Mouse (Mus musculus) lung, postnatal 0 days (tissue): ENCODE measurements around the gene Gcsh. TPM values are rescaled to one million over a fixed set of nuclear protein-coding genes. Genes with fewer than 3 reads are reported as not detected.

ENCODE experiments used
- ATAC-seq: fragments of 200-750 bp; cut with Nextera tagmentation; 2 replicates; pipeline ENCODE4 v1.8.0; 2017; ENCODE audit warnings: moderate library complexity
- DNase-seq: peaks from one replicate; pipeline ENCODE4 v3.0.0-alpha.2; 2016; ENCODE audit warnings: low spot score
- H3K27ac ChIP-seq: fragments of 300-500 bp; sonication (generic); 2 replicates; pipeline ENCODE4 v1.5.1; 2014; ENCODE audit warnings: antibody characterized with exemption, mild to moderate bottlenecking, low read length, mixed read lengths
- H3K27me3 ChIP-seq: fragments of 300-500 bp; sonication (generic); replicated peaks from 2 replicates; pipeline ENCODE4 v1.6.1; 2014; ENCODE audit warnings: low read length, mixed read lengths; ENCODE audit not compliant: insufficient read depth
- H3K36me3 ChIP-seq: fragments of 300-500 bp; sonication (generic); 2 replicates; pipeline ENCODE4 v1.6.1; 2014; ENCODE audit warnings: low read length, mixed read lengths; ENCODE audit not compliant: insufficient read depth
- H3K4me1 ChIP-seq: fragments of 300-500 bp; sonication (generic); 2 replicates; pipeline ENCODE4 v1.6.1; 2014; ENCODE audit warnings: antibody characterized with exemption, low read depth, low read length, mixed read lengths; ENCODE audit not compliant: insufficient read depth
- H3K4me2 ChIP-seq: fragments of 300-500 bp; sonication (generic); replicated peaks from 2 replicates; pipeline ENCODE4 v1.6.1; 2014; ENCODE audit warnings: low read depth, mild to moderate bottlenecking, low read length, moderate library complexity, mixed read lengths
- H3K4me3 ChIP-seq: fragments of 300-500 bp; sonication (generic); 2 replicates; pipeline ENCODE4 v1.5.1; 2014; ENCODE audit warnings: low read depth, low read length
- H3K9ac ChIP-seq: fragments of 300-500 bp; sonication (generic); replicated peaks from 2 replicates; pipeline ENCODE4 v1.6.1; 2014; ENCODE audit warnings: low read depth, mild to moderate bottlenecking
- H3K9me3 ChIP-seq: fragments of 300-500 bp; sonication (generic); 2 replicates; pipeline ENCODE4 v1.6.1; 2016; ENCODE audit warnings: low read length, mixed read lengths
- CTCF ChIP-seq: IDR thresholded peaks from 2 replicates; pipeline ENCODE4 v1.5.1; 2016; ENCODE audit warnings: antibody characterized with exemption, mild to moderate bottlenecking
- EP300 ChIP-seq: IDR thresholded peaks from 2 replicates; pipeline ENCODE4 v1.6.1; 2016; ENCODE audit warnings: antibody characterized with exemption, mild to moderate bottlenecking, control low read depth
- WGBS: fragments of 180-500 bp; shearing (Covaris S2); extraction: QIAGEN DNeasy Blood & Tissue Kit; methylation state at CpG from one replicate; pipeline ENCODE4 v1.1.7; 2014; 5-methylcytosine and 5-hydroxymethylcytosine counted together
- polyA plus RNA-seq: library from polyadenylated mRNA; unstranded; fragments of >200 nt; fragmentation: Nextera tagmentation; extraction: Ambion mirVana; gene quantifications from 2 replicates; pipeline ENCODE4 v1.2.1, GENCODE M21; 2015

Gene Gcsh
- polyA plus RNA-seq = 40.1 and 47.2 TPM in 2 replicates

GRCm38 (mm10) chr8:116993095-116993867 is at the start of gene Gcsh:
Gcsh (minus strand) TSS chr8:116993537.
- Histone ChIP-seq H3K9me3 (no peaks in the 10 kb centered on the region), H3K4me2 (peak within 1 kb of the TSS; percentile 90), H3K4me3 (peak within 1 kb of the TSS; percentile 46), H3K36me3 (no peaks in the 10 kb centered on the region), H3K4me1 (0 out of 2 replicates have a peak, but pooled peaks cover 3% of the 10 kb centered on the region), H3K27ac (peak within 1 kb of the TSS; percentile 33), H3K27me3 (no peaks in the 10 kb centered on the region), H3K9ac (peak within 1 kb of the TSS; percentile 37)
- no peak for TF ChIP-seq CTCF
- TF ChIP-seq EP300 = no peak
- ATAC-seq = peak; percentile 100
- DNase-seq = peak; percentile 99
- WGBS = under 1% methylated on average over 55 of the region's 56 CpGs

DNA sequence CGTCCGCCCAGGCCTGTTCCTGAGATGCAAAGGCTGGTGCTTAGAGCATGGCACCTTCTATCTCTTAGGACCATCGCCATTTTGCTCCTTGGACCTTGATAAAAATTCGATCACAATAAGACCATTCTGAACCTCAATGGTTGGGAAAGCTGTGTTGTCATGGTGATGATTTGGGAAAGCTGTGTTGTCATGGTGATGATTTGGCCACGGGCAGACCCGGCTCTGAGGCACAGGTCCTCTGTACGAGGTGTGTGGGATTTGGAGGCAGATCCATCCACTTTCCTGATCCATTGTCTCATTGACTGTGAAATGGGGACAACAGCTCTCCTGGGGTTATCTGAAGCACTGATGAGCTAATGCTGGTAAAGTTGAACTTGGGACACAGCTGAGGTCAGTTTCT is 46.5 kb upstream of the Gcsh start:
- no peak overlapping the region for H3K4me2 ChIP-seq
- TF ChIP-seq EP300 (no peak), CTCF (no peak)
- H3K4me3 ChIP-seq = no peak overlapping the region
- no peaks in the 10 kb centered on the region for H3K27me3 ChIP-seq
- no peak for ATAC-seq
- H3K36me3 ChIP-seq = no peaks in the 10 kb centered on the region
- DNase-seq = no peak
- no peak overlapping the region for H3K27ac ChIP-seq
- H3K4me1 ChIP-seq = no peaks in the 10 kb centered on the region
- H3K9me3 ChIP-seq = no peaks in the 10 kb centered on the region
- 73% methylated on average over 7 of the region's 7 CpGs for WGBS
- no peak overlapping the region for H3K9ac ChIP-seq

- ATAC-seq = no peak
- Histone ChIP-seq H3K27me3 (no peaks in the 10 kb centered on the region), H3K9ac (no peak overlapping the region), H3K4me1 (no peaks in the 10 kb centered on the region), H3K27ac (no peak overlapping the region), H3K36me3 (no peaks in the 10 kb centered on the region), H3K4me3 (no peak overlapping the region), H3K9me3 (no peaks in the 10 kb centered on the region), H3K4me2 (no peak overlapping the region)
- WGBS = 73% methylated on average over 7 of the region's 7 CpGs
- no peak for DNase-seq
- TF ChIP-seq EP300 (no peak), CTCF (no peak)
Observed at GRCm38 (mm10) chr8:117037374-117037935, 44.1 kb upstream of the Gcsh start.

DNA sequence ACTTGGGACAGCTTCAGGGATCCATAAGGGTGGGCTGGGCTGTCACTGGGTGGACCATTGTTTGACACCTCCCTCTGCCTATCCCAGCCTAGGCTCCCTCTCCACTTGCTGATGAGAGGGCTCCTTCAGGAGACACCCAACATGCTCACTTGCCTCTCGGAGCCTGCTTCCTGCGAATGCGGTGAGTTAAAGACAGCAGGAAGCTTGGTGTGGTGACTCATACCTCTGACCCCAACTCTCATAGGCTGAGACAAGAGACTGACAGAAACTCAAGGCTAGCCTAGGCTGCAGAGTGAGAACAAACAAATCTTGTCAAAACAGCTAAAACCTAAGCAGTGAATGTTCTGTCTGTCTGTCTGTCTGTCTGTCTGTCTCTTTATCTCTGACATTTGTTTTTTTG is 40.1 kb upstream of the Gcsh start:
- no peak overlapping the region for H3K27ac ChIP-seq
- H3K36me3 ChIP-seq = no peaks in the 10 kb centered on the region
- no peak overlapping the region for H3K9ac ChIP-seq
- no peak overlapping the region for H3K4me3 ChIP-seq
- WGBS = 40% methylated on average over 3 of the region's 3 CpGs
- no peak overlapping the region for H3K4me2 ChIP-seq
- no peak for TF ChIP-seq EP300
- no peak for TF ChIP-seq CTCF
- no peaks in the 10 kb centered on the region for H3K27me3 ChIP-seq
- H3K4me1 ChIP-seq = no peaks in the 10 kb centered on the region
- no peaks in the 10 kb centered on the region for H3K9me3 ChIP-seq
- DNase-seq = no peak
- ATAC-seq = no peak

DNA sequence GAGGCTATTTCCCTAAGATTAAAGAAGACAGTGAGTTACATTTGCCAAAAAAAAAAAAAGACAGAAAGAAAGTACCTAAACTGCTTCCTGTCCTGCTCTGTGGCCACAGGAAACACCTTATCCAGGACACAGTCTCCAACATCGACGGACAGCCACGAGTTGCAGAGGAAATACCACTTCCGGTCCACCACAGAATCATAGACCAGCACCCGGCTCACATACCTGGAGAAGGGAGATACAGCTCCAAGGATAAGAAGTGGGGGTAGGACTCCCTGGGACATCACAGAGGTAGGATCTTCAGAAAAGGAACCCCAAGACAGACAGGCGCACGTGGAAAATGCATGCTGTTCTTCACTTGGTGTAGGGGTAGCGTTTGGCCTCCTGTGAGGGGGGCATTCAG is 39.3 kb upstream of the Gcsh start:
- TF ChIP-seq CTCF (no peak), EP300 (no peak)
- Histone ChIP-seq H3K27me3 (no peaks in the 10 kb centered on the region), H3K9ac (no peak overlapping the region), H3K27ac (no peak overlapping the region), H3K36me3 (no peaks in the 10 kb centered on the region), H3K9me3 (no peaks in the 10 kb centered on the region), H3K4me1 (no peaks in the 10 kb centered on the region), H3K4me2 (no peak overlapping the region), H3K4me3 (no peak overlapping the region)
- ATAC-seq (no peak), DNase-seq (no peak)
- 68% methylated on average over 8 of the region's 8 CpGs for WGBS

DNA sequence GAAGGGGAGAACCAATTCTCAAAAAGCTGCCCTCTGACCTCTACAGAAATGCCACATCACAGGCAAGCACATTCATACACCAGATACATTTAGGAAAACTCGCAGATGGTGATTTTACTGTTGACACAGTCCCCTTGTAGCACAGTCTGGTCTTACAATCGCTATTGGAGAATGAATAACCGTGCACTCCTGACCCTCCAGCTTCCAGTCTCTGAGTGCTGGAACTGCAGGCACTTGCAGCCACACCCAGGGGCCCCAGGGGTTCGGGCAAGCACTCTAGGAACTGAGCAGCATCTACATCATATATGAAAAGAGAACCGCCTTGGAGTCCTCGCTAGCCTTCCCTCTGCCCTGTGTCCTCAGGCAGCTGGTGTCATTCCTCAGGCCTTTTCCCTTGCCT is 38.1 kb upstream of the Gcsh start:
- TF ChIP-seq CTCF (no peak), EP300 (no peak)
- no peaks in the 10 kb centered on the region for H3K9me3 ChIP-seq
- H3K36me3 ChIP-seq = no peaks in the 10 kb centered on the region
- no peak overlapping the region for H3K9ac ChIP-seq
- H3K27ac ChIP-seq = no peak overlapping the region
- ATAC-seq (no peak), DNase-seq (no peak)
- H3K4me1 ChIP-seq = no peaks in the 10 kb centered on the region
- no peak overlapping the region for H3K4me2 ChIP-seq
- 44% methylated on average over 6 of the region's 6 CpGs for WGBS
- H3K4me3 ChIP-seq = no peak overlapping the region
- no peaks in the 10 kb centered on the region for H3K27me3 ChIP-seq
